Mouse (Mus musculus): ENCODE results near the gene Gm20812. TPM values are rescaled to one million over a fixed set of nuclear protein-coding genes. Genes with fewer than 3 reads are reported as not detected.
"Not testable (repeated sequence)": the region's sequence is repeated elsewhere in the genome, so short reads cannot be mapped to it uniquely, and the experiment has no call there.

Gm20812 gene
- polyA plus RNA-seq (2014; fragmentation: Nextera tagmentation; extraction: Ambion mirVana) = not detected in 2 replicates

DNA sequence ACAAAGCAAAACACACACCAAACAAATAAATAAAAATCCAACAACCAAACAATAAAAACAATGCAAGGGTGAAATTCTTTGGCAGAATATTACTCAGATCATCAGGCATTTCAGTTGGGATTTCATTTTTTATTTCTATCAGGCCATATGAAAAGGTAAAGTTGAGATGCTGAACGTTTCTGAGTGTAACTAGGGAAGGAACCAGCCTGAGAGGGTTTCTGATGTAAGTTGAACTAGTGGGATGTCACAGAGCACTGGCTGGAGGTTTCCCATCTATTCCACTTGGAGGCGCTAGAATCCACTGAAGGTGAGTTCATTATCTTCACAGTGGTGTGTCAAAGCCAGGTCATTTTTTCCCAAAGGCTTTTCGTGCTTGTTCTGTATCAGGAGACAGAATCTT, at the start of gene Gm20812:
Gene Gm20812, plus strand, starts transcription at position 301 of the 400 bp plus-strand sequence.
- ATAC-seq (ENCODE audit: insufficient number of reproducible peaks, insufficient read depth, low FRiP score, low read depth); H3K9ac ChIP-seq (ENCODE audit: low read length): not testable (repeated sequence)

More for the DNA sequence above, at the start of gene Gm20812:
- not testable (repeated sequence) for H3K4me3 ChIP-seq (ENCODE audit: control insufficient read depth in 1 of 2, insufficient read depth in 1 of 2, low read depth in 1 of 2, low read length in 2 of 2); H3K27ac ChIP-seq (replicated peaks in 1 of 2; ENCODE audit: control insufficient read depth in 1 of 2, insufficient read depth in 1 of 2, low read depth in 2 of 2, low read length in 2 of 2); H3K27me3 ChIP-seq (ENCODE audit: control insufficient read depth, insufficient read depth, low read length); H3K9me3 ChIP-seq (ENCODE audit: control insufficient read depth, low read length); H3K36me3 ChIP-seq (ENCODE audit: control insufficient read depth, insufficient read depth, low read length); H3K4me1 ChIP-seq (ENCODE audit: control insufficient read depth in 2 of 2, insufficient read depth in 2 of 2, low read length in 2 of 2); H3K4me2 ChIP-seq (ENCODE audit: low read length)
- WGBS = no CpG with 5 or more reads among the region's 3 CpGs

Other genes with a start within 250 kb of the Gm20812 start
- gene Gm29554, start 108.0 kb upstream of the Gm20812 start, polyA plus RNA-seq (2014; fragmentation: Nextera tagmentation; extraction: Ambion mirVana) = not detected in 2 replicates